Mouse (Mus musculus): Measurements from ENCODE around the gene Hist1h3g.
"Not testable (repeated sequence)": the region's sequence is repeated elsewhere in the genome, so short reads cannot be mapped to it uniquely, and the experiment has no call there.

Hist1h3g gene

GRCm38 (mm10) chr13:23561531-23561882, 26.3 kb downstream of the Hist1h3g start:
- not testable (repeated sequence) for DNase-seq

GRCm38 (mm10) chr13:23561883-23562659, 26.8 kb downstream of the Hist1h3g start, which contains the start of gene Hist1h3e:
Gene Hist1h3e, minus strand, starts transcription at chr13:23562369.
- DNase-seq, result peak; percentile 84 to 86

- no peak for DNase-seq
Measured at GRCm38 (mm10) chr13:23562699-23563462, 27.7 kb downstream of the Hist1h3g start.

GRCm38 (mm10) chr13:23564482-23564881, 29.3 kb downstream of the Hist1h3g start:
- no peak for DNase-seq

GRCm38 (mm10) chr13:23570261-23571021, 35.2 kb downstream of the Hist1h3g start:
- DNase-seq, result not testable (repeated sequence)

GRCm38 (mm10) chr13:23571022-23571503, 35.8 kb downstream of the Hist1h3g start, which contains the start of the genes Hist1h2ae and Hist1h2bg:
Gene Hist1h2ae, minus strand, starts transcription at chr13:23571220.
Gene Hist1h2bg, plus strand, starts transcription at chr13:23571396.
- DNase-seq, result peak; percentile 64

GRCm38 (mm10) chr13:23571504-23572217, 36.4 kb downstream of the Hist1h3g start:
- DNase-seq, result not testable (repeated sequence)

- DNase-seq, result no peak
Measured at GRCm38 (mm10) chr13:23572218-23573033, 37.2 kb downstream of the Hist1h3g start.

- DNase-seq, result not testable (repeated sequence)
Measured at GRCm38 (mm10) chr13:23573034-23573897, 38.0 kb downstream of the Hist1h3g start.

GRCm38 (mm10) chr13:23573898-23574524, 38.8 kb downstream of the Hist1h3g start, which contains the start of the genes Hist1h2bf and Hist1h2ad:
Gene Hist1h2bf, minus strand, starts transcription at chr13:23574196.
Gene Hist1h2ad, plus strand, starts transcription at chr13:23574381.
- peak; percentile 72 to 77 for DNase-seq

GRCm38 (mm10) chr13:23574546-23575170, 39.4 kb downstream of the Hist1h3g start:
- DNase-seq, result not testable (repeated sequence)

- DNase-seq, result peak in 1 of 2 experiments; percentile 32
Measured at GRCm38 (mm10) chr13:23575271-23575851, 40.1 kb downstream of the Hist1h3g start, which contains the start of gene Hist1h3d. Gene Hist1h3d, plus strand, starts transcription at chr13:23575763.

GRCm38 (mm10) chr13:23575864-23576313, 40.7 kb downstream of the Hist1h3g start:
- DNase-seq, result not testable (repeated sequence)

GRCm38 (mm10) chr13:23576351-23576881, 41.2 kb downstream of the Hist1h3g start:
- DNase-seq, result no peak

GRCm38 (mm10) chr13:23576906-23577639, 41.9 kb downstream of the Hist1h3g start:
- DNase-seq, result no peak

GRCm38 (mm10) chr13:23577835-23578234, 42.6 kb downstream of the Hist1h3g start:
- no peak for DNase-seq
